Mouse (Mus musculus) erythroid progenitor cell, adult 5-6 weeks (primary cell): ENCODE measurements around the gene Pik3r5. TPM values are rescaled to one million over a fixed set of nuclear protein-coding genes. Genes with fewer than 3 reads are reported as not detected.

Experiments
- total RNA-seq, 2 experiments: library from RNA; stranded (forward) in 1 of 2; stranded (reverse) in 1 of 2; fragments of 150-400 nt in 1 of 2; fragments of 186-747, 209-891 nt in 1 of 2; gene quantifications; 2 replicates each; pipeline versions ENCODE4 v1.2.3 to v1.2.4; 2015 to 2017; ENCODE audit warnings: low replicate concordance in 2 of 2

The Pik3r5 gene
- total RNA-seq, 2 experiments from 2014 or later = 3.8 to 10.0 TPM

Other genes starting within 250 kb of the Pik3r5 start
- gene Ntn1, start 31.3 kb upstream of the Pik3r5 start, total RNA-seq (2015; ENCODE audit: low replicate concordance) = not detected in 2 replicates
- not detected in 2 replicates for gene Ntn1, start 31.3 kb upstream of the Pik3r5 start, total RNA-seq (2017; ENCODE audit: low replicate concordance)
- gene Pik3r6, start 70.9 kb downstream of the Pik3r5 start, total RNA-seq (2015; ENCODE audit: low replicate concordance) = 1.7 and 5.8 TPM in 2 replicates
- gene Pik3r6, start 70.9 kb downstream of the Pik3r5 start, total RNA-seq (2017; ENCODE audit: low replicate concordance) = 0.90 and 1.5 TPM in 2 replicates
- gene Mfsd6l, start 124.1 kb downstream of the Pik3r5 start, total RNA-seq (2015; ENCODE audit: low replicate concordance) = not detected in 2 replicates
- gene Mfsd6l, start 124.1 kb downstream of the Pik3r5 start, total RNA-seq (2017; ENCODE audit: low replicate concordance) = not detected in 2 replicates
- gene Ccdc42, start 154.9 kb downstream of the Pik3r5 start, total RNA-seq (2015; ENCODE audit: low replicate concordance) = not detected in 2 replicates
- gene Ccdc42, start 154.9 kb downstream of the Pik3r5 start, total RNA-seq (2017; ENCODE audit: low replicate concordance) = not detected in 2 replicates